Mouse (Mus musculus): Measurements from ENCODE around the gene Gm9508.

GRCm38 (mm10) chr10:77677562-77677961 lies 19.5 kb downstream of the Gm9508 start:
- TF ChIP-seq CTCF (IDR thresholded peaks at IDR 0.05; ENCODE audit: low read depth) (no peak), EP300 (IDR thresholded peaks at IDR 0.05; ENCODE audit: low read depth) (no peak)

Data from liver, postnatal 0 days (tissue).